Mouse (Mus musculus) cortical plate, adult 2 months (tissue): ENCODE measurements around the gene Cyb561. TPM values are rescaled to one million over a fixed set of nuclear protein-coding genes. Genes with fewer than 3 reads are reported as not detected.

Experiments used
- H3K27ac ChIP-seq: fragments of 200-500 bp; 2 replicates; pipeline ENCODE4 v1.5.1; 2012; ENCODE audit warnings: low read length, control low read depth, inconsistent platforms; ENCODE audit not compliant: insufficient read depth
- H3K4me1 ChIP-seq: fragments of 200-500 bp; 2 replicates; pipeline ENCODE4 v1.6.1; 2011; ENCODE audit warnings: low read length; ENCODE audit not compliant: control insufficient read depth, insufficient read depth
- H3K4me3 ChIP-seq: fragments of 200-500 bp; 2 replicates; pipeline ENCODE4 v1.5.1; 2011; ENCODE audit warnings: mild to moderate bottlenecking, low read length, control low read depth; ENCODE audit not compliant: insufficient read depth
- CTCF ChIP-seq: fragments of 200-500 bp; IDR thresholded peaks from 2 replicates; pipeline ENCODE4 v1.5.1; 2011; ENCODE audit warnings: mild to moderate bottlenecking, control low read depth, low read length; ENCODE audit not compliant: insufficient read depth; ENCODE audit errors: extremely low read depth
- POLR2A ChIP-seq: fragments of 200-500 bp; IDR thresholded peaks from 2 replicates; pipeline ENCODE4 v1.6.1; 2011; ENCODE audit warnings: mild to moderate bottlenecking, low read length, control low read depth; ENCODE audit not compliant: insufficient read depth; ENCODE audit errors: extremely low read depth
- polyA plus RNA-seq: library from polyadenylated mRNA; depleted of rRNA; stranded (reverse); fragments of >200 nt; gene quantifications from 2 replicates; pipeline ENCODE4 v1.2.3, GENCODE M21; 2012

The Cyb561 gene
- polyA plus RNA-seq, 1 experiment: 67.1 TPM

- no peaks in the 10 kb centered on the region for H3K4me1 ChIP-seq
- H3K4me3 ChIP-seq: no peak overlapping the region
- TF ChIP-seq POLR2A (no peak), CTCF (no peak)
- no peak overlapping the region for H3K27ac ChIP-seq
Measured at GRCm38 (mm10) chr11:105928171-105928570, 25.0 kb downstream of the Cyb561 start.

DNA sequence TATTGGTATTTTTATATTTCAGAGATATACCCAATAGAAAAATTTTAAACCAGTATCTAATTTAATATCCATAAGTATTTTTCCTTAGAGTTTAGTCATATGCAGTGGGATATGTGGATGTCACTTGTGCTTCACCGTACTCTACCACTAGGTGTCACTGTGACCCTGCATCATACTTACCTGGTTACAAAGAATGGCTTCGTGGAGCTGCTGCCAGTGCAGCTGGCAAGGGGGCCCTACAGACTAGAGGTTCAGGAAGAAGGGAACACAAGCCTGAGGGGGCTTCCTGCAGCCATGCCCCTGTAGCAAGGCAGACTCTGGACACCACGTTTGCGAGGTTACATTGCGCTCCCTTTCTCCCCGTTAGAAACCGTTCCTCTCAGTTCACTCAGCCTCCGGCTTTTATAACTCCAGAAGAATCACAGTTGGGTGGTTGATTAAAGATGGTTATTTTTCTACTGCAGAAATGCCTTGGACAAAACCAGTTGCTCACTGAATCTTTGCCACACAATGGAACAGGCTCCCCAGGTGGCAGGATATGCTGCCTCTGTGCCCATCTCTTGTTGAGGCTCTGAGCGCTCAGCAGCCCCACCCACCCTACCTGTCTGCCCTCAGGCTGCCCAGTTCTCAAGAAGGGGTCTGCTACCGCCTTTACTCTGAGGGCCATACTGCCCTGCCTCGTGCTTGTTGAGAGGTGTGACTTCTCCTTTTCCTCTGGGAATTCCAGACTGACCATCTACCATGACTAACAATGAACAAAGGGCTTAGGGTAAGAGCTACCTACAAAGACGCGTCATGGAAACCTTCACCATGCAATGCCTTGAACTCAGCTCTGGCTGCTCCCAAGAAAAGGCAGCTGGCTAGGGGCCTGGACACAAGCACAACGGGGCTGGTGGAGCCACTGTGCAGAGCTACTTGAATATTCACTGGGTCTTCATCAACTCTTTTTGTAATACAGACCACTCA is 25.8 kb downstream of the Cyb561 start:
- Histone ChIP-seq H3K4me3 (no peak overlapping the region), H3K27ac (no peak overlapping the region), H3K4me1 (no peaks in the 10 kb centered on the region)
- TF ChIP-seq POLR2A: no peak
- TF ChIP-seq CTCF: peak; percentile 83

DNA sequence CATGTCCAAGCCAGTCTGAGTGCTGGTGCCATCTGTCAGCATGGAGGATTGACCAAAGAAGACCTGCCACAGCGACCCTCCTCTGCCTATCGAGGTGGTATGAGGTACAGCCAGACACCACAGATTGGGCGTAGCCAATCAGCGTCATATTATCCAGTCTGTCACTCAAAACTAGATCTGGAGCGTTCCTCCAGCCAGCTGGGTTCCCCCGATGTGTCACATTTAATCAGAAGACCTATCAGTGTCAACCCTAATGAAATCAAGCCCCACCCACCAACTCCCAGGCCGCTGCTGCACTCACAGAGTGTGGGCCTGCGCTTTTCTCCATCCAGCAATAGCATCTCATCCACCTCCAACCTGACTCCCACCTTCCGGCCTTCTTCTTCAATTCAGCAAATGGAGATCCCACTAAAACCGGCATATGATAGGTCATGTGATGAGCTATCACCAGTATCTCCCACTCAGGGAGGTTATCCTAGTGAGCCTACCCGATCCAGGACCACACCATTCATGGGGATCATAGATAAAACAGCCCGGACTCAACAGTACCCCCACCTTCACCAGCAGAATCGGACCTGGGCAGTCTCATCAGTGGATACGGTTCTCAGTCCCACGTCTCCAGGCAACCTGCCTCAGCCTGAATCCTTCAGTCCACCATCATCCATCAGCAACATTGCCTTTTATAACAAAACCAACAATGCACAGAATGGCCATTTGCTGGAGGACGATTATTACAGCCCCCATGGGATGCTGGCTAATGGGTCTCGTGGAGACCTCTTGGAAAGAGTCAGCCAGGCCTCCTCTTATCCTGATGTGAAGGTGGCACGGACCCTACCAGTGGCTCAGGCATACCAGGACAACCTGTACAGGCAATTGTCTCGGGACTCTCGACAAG is 30.1 kb downstream of the Cyb561 start:
- TF ChIP-seq POLR2A: no peak
- no peak for TF ChIP-seq CTCF
- Histone ChIP-seq H3K4me1 (no peaks in the 10 kb centered on the region), H3K4me3 (no peak overlapping the region), H3K27ac (no peak overlapping the region)

GRCm38 (mm10) chr11:105921275-105921674 is 31.9 kb downstream of the Cyb561 start:
- Histone ChIP-seq H3K4me1 (no peaks in the 10 kb centered on the region), H3K4me3 (no peak overlapping the region), H3K27ac (no peak overlapping the region)
- no peak for TF ChIP-seq CTCF
- no peak for TF ChIP-seq POLR2A

DNA sequence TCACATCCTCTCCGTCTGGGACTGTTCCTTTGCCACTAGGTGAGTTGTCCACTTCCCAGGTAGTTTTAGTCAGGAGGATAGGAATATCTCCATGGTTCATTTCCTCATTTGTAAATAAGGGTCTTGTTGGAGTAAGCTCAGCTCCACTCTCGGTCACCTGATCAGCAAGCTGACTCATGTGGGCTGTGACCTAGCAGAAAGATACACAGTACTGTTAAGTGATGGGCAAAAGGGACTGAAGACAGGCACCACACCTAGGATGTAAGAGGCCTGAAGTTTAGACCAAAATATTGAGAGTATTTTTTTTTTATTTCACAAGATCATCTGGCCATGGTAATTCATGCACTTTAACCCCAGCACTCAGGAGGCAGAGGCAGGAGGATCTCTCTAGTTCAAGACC is 32.3 kb downstream of the Cyb561 start:
- Histone ChIP-seq H3K27ac (no peak overlapping the region), H3K4me1 (no peaks in the 10 kb centered on the region), H3K4me3 (no peak overlapping the region)
- TF ChIP-seq CTCF: no peak
- no peak for TF ChIP-seq POLR2A

DNA sequence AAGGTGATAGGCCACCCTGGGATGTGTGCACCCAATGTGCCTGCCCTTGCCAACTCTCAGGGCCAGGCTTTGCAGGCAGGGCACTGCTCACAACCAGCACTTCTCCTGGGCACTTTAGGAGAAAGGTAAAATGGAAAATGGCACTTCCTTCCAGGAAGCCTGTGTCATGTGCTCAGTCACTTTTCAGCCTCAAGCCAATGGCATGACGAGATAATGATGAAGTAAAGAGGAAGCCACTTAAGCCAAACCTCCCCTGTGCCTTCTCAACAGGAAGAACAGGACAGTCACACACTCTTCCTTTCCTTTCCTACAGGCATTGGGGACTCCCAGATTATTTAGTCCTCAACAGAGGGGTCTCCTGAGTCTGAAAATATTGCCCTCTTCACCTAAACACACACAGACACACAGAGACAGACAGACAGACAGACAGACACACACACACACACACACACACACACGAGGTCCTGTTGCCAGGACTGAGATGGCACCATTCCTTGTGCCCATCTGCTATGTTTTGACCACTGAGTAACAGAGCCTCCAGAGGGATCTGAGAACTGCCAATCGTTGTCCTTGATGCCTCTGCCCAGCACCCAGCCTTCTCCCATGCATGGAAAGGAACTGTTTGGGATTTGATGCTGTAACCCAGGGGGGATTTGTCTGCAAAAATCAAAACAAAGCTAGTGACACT is 32.9 kb downstream of the Cyb561 start:
- Histone ChIP-seq H3K27ac (no peak overlapping the region), H3K4me1 (no peaks in the 10 kb centered on the region), H3K4me3 (no peak overlapping the region)
- TF ChIP-seq POLR2A (no peak), CTCF (no peak)

- TF ChIP-seq POLR2A (no peak), CTCF (no peak)
- Histone ChIP-seq H3K4me1 (peaks cover 2% of the 10 kb centered on the region), H3K27ac (no peak overlapping the region), H3K4me3 (no peak overlapping the region)
Measured at GRCm38 (mm10) chr11:105913580-105913979, 39.6 kb downstream of the Cyb561 start.

- no peak overlapping the region for H3K27ac ChIP-seq
Measured at GRCm38 (mm10) chr11:105911592-105912375, 41.4 kb downstream of the Cyb561 start.

GRCm38 (mm10) chr11:105911149-105911548 is 42.0 kb downstream of the Cyb561 start:
- Histone ChIP-seq H3K27ac (no peak overlapping the region), H3K4me3 (no peak overlapping the region), H3K4me1 (peaks cover 2% of the 10 kb centered on the region)
- no peak for TF ChIP-seq CTCF
- TF ChIP-seq POLR2A: no peak

More at GRCm38 (mm10) chr11:105911592-105912375, 41.4 kb downstream of the Cyb561 start:
- no peak overlapping the region for H3K4me3 ChIP-seq
- peaks cover 2% of the 10 kb centered on the region for H3K4me1 ChIP-seq
- no peak for TF ChIP-seq POLR2A
- TF ChIP-seq CTCF: peak; percentile 82
